Mouse (Mus musculus): ENCODE data around the gene Mydgf.

Mydgf gene

GRCm38 (mm10) chr17:56144546-56144945 lies 39.2 kb downstream of the Mydgf start:
- DNase-seq (ENCODE audit: low spot score in 2 of 2): no peak

GRCm38 (mm10) chr17:56141702-56142605 lies 41.8 kb downstream of the Mydgf start:
- no peak for DNase-seq (ENCODE audit: low spot score in 2 of 2)

GRCm38 (mm10) chr17:56139858-56140595 lies 43.7 kb downstream of the Mydgf start, which contains the start of gene Sema6b:
Gene Sema6b (minus strand): TSS chr17:56140343.
- peak; percentile 68 to 71 for DNase-seq (ENCODE audit: low spot score in 2 of 2)

- no peak for DNase-seq (ENCODE audit: low spot score in 2 of 2)
These were observed 44.4 kb downstream of the Mydgf start for GRCm38 (mm10) chr17:56139355-56139754.

GRCm38 (mm10) chr17:56137839-56138613 lies 45.7 kb downstream of the Mydgf start:
- DNase-seq (ENCODE audit: low spot score in 2 of 2): no peak

GRCm38 (mm10) chr17:56136558-56136957 lies 47.2 kb downstream of the Mydgf start:
- DNase-seq (ENCODE audit: low spot score in 2 of 2): no peak

GRCm38 (mm10) chr17:56134463-56134971 lies 49.2 kb downstream of the Mydgf start:
- no peak for DNase-seq (ENCODE audit: low spot score in 2 of 2)

- DNase-seq (ENCODE audit: low spot score in 2 of 2): no peak
These were observed 50.0 kb downstream of the Mydgf start for GRCm38 (mm10) chr17:56133457-56134363.

- DNase-seq (ENCODE audit: low spot score in 2 of 2): no peak
These were observed 51.1 kb downstream of the Mydgf start for GRCm38 (mm10) chr17:56132661-56133060.

GRCm38 (mm10) chr17:56131814-56132213 lies 51.9 kb downstream of the Mydgf start:
- DNase-seq (ENCODE audit: low spot score in 2 of 2): no peak

GRCm38 (mm10) chr17:56131136-56131535 lies 52.6 kb downstream of the Mydgf start:
- no peak for DNase-seq (ENCODE audit: low spot score in 2 of 2)

- no peak for DNase-seq (ENCODE audit: low spot score in 2 of 2)
These were observed 55.5 kb downstream of the Mydgf start for GRCm38 (mm10) chr17:56128246-56128645.

GRCm38 (mm10) chr17:56126175-56126574 lies 57.5 kb downstream of the Mydgf start:
- DNase-seq (ENCODE audit: low spot score in 2 of 2): no peak
